Mouse (Mus musculus) brain, adult 10 weeks (tissue): ENCODE measurements around the gene Ddx17. TPM values are rescaled to one million over a fixed set of nuclear protein-coding genes. Genes with fewer than 3 reads are reported as not detected.

Source experiments
- polyA plus RNA-seq: library from polyadenylated mRNA; stranded (reverse); fragments of 350-450 nt; fragmentation: Illumina TruSeq; extraction: RNeasy Lipid Tissue Mini Kit (QIAGEN cat#74804); gene quantifications from one replicate; pipeline ENCODE4 v1.2.3, GENCODE M21; 2015; ENCODE audit warnings: low read depth, low replicate concordance

Ddx17 gene
- 250 TPM for polyA plus RNA-seq

GRCm38 (mm10) chr15:79546410-79547288, at the start of gene Ddx17:
Gene Ddx17 (minus strand): TSS chr15:79546741.

GRCm38 (mm10) chr15:79516171-79517096, 30.1 kb downstream of the Ddx17 start, which contains the start of gene Kdelr3:
Gene Kdelr3 (plus strand): TSS chr15:79516411.

GRCm38 (mm10) chr15:79504707-79505452, 41.7 kb downstream of the Ddx17 start, which contains the start of gene Kcnj4:
Gene Kcnj4 (minus strand): TSS chr15:79505241.

Other genes with a start within 250 kb of the Ddx17 start
- gene Pla2g6, start 218.4 kb downstream of the Ddx17 start, polyA plus RNA-seq = 15.4 TPM
- 1.1 TPM for gene Maff, start 200.1 kb downstream of the Ddx17 start, polyA plus RNA-seq
- 52.5 TPM for gene Tmem184b, start 143.2 kb downstream of the Ddx17 start, polyA plus RNA-seq
- 108 TPM for gene Csnk1e, start 91.2 kb downstream of the Ddx17 start, polyA plus RNA-seq
- 90.4 TPM for gene Kcnj4, start 41.5 kb downstream of the Ddx17 start, polyA plus RNA-seq
- 2.2 TPM for gene Kdelr3, start 30.3 kb downstream of the Ddx17 start, polyA plus RNA-seq
- 1.7 TPM for gene Dmc1, start 58.4 kb upstream of the Ddx17 start, polyA plus RNA-seq
- 9.6 TPM for gene Fam227a, start 112.2 kb upstream of the Ddx17 start, polyA plus RNA-seq
- 78.2 TPM for gene Cby1, start 112.5 kb upstream of the Ddx17 start, polyA plus RNA-seq
- 171 TPM for gene Tomm22, start 124.1 kb upstream of the Ddx17 start, polyA plus RNA-seq
- gene Josd1, start 141.2 kb upstream of the Ddx17 start, polyA plus RNA-seq = 63.9 TPM
- 36.9 TPM for gene Gtpbp1, start 144.1 kb upstream of the Ddx17 start, polyA plus RNA-seq
- 36.8 TPM for gene Sun2, start 195.8 kb upstream of the Ddx17 start, polyA plus RNA-seq
- gene Dnal4, start 231.1 kb upstream of the Ddx17 start, polyA plus RNA-seq = 61.1 TPM